Mouse (Mus musculus) layer of hippocampus, adult 18-20 months (tissue): ENCODE measurements at regions not wholly inside any gene's neighbourhood (a gene's known extent, or its start where the extent isn't known, plus 50 kb on each side); places are given as distances from the start of the nearest gene placed in this dataset.
A peak's percentile ranks its signal among the peaks of the same experiment; 100 is the strongest.
"Not testable (repeated sequence)": the region's sequence is repeated elsewhere in the genome, so short reads cannot be mapped to it uniquely, and the experiment has no call there.

Experiments
- DNase-seq, 2 experiments: peaks; one replicate each; pipeline ENCODE4 v3.0.0; 2022; ENCODE audit warnings: low spot score in 2 of 2

DNA sequence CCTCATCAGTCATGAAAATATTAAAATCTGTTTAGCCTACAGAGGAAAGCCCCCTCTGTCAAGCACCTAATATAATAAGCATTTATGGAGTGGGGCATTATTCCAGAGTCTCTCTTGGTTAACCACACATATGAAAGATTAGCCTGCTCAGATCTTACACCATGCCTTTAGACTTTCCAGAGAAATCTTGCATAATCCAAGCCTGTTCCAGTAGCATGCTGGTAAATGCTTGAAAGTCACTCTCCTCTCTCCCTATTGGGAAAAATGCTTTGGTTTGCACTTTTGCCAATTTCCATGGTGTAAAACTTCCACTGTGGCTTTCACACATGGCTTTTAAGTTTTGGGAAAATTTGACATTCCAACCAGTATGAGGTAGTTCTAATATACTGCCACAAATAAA, 192.1 kb upstream of the Tmc3 start:
- no peak for DNase-seq

DNA sequence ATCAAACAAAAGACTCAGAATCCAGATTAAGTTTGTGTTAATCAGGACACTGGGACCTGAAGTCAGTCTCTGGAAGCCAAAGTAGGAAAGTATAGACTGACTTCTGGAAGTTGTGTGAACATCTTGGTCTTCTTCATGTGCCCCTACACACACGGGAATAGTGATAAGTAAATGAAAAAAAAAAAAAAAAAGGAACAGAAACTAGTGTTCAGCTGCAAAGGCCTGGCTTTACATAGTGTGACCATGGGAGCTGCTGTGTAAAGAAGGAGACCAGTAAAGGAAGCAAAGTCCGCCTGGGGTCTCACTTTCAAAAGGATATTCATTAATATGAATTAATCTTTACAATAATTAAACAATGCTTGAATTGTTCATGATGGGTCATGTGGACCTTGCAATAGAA, 190.6 kb upstream of the Tmc3 start:
- no peak for DNase-seq

DNA sequence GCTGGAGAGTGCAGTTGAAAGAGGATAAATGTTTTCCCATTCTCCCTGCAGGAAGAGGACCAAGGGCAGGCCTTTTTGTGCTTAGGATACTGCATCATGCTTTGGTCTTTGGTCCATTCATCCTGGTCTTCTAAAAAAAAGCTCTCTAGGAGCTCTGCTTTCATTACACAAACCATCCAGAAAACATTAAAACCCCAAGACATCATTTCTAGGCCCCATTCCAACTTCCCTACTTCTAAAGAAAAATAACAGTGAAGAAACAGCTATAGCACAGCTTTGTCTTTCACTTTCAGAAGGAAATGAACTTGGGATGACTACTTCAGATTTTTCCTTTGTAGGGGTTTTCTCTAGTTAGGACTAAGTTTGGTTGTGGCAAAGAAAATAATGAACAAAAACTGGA, 185.1 kb upstream of the Tmc3 start:
- no peak for DNase-seq

DNA sequence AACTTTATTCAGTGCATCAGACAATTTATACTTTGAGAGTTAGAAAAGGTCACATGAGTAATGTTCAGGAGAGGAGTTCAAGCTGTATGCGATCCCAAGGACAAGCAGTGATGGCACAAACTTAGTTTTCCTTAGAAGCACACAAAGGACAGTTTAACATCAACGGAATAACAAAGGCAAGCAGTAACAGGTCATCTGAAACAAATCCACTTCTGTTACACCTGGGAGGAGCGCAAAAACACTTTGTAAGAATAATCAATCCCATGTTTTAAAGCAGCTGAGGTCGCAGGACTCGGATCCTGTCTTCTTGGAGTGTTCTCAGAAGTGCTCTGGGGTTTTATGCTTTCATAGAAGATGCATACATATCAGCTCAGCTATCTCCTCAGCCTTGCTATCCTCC, 183.7 kb upstream of the Tmc3 start:
- no peak for DNase-seq

DNA sequence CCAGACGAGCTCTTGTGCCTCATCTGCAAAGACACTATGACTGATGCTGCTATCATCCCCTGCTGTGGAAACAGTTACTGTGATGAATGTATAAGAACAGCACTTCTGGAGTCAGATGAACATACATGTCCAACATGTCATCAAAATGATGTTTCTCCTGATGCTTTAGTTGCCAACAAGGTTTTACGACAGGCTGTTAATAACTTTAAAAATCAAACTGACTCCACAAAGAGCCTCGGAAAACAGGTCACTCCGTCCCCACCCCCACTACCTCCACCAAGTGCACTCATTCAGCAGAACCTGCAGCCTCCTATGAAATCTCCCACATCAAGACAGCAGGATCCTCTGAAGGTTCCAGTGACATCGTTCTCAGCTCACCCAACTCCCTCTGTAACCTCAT, 172.0 kb upstream of the Tmc3 start:
- not testable (repeated sequence) for DNase-seq

DNA sequence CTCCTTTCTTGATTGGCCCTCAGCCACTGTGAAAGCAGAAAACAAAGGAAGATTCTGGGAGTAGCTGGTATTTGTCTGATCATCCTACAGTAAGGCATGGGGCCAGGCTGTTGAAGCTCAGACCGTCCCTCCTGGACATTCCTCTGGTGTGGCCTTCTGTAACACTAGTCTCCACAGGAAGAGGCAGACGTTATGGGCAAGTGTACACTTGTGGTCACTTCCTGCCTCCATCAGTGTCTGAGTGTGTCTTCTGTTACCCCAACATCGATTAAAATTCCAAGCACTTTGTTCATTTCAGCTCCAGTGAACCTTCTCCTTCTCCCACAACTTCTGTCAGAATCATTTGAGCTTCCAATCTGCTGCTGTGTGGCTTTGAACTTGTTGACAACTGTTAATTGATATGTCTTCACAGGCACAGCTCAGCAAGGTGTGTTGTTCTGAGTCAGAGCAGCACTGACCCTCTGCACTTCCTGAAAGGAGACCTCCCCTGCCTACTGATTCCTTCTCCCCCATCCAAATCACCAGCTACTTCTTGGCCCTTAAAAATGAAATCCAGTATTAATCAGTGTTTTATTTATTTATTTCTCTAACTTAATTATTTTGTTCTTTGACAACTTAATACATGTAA, 154.7 kb upstream of the Tmc3 start:
- no peak for DNase-seq

DNA sequence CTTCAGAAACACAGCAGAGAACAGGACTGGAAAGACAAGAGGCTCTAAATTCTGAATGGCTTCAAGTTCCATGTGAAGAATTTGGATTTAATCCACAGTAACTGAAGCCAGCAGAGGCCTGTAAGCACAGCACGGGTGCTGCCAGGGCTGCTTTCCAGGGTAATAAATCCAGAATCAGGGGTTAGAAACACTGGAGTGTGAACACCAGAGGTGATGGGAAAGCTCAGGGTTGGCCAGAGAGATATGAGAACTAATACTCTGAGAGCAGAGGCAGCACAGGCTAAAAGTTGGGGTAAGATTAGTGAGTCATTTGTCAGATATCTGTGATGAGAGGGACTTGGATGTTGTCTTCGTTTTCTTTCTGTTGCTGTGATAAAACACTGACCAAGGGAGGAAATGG, 153.6 kb upstream of the Tmc3 start:
- no peak for DNase-seq

DNA sequence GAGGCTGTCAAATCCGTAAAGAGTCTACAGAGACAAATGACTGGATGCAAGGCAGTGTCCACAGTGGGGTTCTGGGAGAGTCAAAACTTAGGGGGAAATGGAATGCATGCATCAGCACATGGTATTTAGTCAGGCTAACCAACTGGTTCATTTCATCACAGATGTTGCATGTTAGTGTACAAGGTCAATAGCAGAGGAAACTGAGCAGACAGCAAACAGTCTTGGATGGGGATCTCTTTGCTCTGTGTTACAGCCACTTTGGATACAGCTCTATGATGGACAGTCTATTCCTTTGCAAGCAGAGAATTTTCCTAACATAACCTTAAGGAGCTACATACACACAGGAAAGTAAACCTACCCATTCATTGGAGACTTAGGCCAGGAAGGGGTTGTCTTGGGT, 151.9 kb upstream of the Tmc3 start:
- no peak for DNase-seq

DNA sequence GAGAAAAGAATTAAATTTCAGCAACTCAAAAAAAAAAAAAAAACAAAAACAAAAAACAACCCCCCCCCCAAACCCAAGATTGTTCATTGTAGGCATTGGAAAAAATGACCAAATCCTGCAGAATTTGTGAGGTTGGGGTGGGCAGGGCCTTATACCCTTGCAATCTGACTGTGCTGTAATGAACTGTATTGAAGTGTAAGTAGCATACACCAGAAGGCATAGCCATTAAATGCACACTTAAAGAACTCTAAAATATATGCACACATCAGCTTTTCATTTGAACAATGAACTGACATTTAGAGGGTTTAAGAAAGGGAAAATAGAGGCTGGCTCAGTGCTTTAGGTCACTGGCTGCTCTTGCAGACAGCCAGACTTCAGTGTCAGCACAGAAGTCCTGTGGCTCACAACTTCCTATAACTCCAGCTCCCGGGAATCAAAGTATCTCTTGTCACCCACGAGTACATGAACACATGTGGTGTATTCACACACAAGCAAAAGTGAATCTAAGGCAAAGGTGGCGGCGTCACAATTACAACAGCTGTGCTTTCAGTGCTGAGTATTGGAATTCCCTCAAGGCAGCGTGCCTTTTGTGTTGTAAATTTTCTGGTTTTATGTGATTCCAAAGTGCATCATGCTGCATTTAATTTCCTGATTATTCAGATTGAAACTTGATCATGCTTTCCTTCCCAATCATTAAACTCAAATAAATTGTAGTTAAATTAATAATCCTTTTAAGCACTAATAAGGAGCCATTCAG, 150.6 kb upstream of the Tmc3 start:
- no peak for DNase-seq

DNA sequence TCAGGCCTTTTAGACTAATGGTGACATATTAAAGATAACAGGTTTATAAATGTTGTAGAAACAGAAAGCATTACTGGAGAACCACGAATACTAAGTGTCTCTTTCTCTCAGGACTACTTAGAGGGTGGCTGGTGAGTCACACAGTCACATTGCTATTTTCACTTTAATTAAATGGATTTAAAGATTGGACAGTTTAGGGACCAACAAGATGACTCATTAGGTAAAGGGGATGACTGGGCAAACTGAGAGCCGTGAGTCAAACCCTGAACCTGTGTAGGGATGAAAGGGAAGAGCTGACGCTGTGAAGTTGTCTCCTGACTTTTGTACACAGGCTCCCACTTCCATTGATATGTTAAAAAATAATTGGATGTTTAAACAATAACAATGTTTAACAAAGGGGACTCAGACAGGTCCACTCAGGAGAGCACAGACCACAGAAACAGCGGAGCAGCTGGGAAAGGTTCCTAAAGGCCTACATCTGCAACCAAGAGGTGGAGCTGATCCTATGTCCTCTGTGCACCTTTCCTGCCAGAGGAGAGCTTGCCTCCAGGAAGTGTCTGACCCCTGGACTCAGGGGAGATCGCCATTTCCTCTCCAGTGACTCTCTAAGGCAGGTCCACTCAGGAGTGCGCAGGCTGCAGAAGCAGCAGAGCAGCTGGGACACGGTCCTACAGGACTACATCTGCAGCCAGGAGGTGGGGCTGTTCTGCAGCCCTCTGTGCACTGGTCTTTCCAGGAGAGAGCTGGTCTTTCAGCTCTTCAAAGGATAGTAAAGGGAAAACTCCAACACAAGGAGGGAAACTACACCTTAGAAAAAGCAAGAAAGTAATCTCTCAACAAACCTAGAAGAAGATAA, 146.0 kb upstream of the Tmc3 start:
- DNase-seq: no peak

DNA sequence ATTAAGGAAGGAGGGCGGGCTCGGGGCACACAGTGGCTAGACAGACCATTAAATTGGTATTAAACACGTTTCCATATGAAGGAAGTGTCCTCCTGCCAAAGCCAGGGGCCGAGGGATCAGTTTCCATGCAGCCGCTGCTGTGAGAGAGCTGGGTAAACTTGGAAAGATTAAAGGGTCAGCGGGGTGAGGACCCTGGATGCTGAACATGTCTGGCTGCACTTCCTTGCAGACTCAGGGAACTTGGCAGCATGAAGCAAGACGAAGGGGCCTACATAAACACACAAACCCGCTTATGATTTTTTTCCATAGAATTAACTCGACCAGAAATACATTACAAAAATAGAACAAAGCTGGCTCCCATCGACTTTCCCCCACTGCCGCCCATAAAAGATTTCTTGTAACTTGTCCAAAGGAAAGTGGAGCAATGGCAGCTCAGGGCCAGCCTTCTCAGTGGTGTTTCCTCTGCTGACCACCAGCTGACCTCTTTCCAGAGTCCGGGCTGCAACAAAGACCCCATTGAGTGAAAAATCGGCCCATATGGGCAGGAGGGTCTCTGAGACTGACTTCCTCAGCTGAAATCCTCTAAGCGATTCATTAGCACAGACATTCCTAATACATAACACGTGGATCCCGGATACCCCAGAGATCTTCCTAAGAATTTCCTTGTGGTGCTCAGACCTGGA, 141.0 kb upstream of the Tmc3 start:
- no peak for DNase-seq

DNA sequence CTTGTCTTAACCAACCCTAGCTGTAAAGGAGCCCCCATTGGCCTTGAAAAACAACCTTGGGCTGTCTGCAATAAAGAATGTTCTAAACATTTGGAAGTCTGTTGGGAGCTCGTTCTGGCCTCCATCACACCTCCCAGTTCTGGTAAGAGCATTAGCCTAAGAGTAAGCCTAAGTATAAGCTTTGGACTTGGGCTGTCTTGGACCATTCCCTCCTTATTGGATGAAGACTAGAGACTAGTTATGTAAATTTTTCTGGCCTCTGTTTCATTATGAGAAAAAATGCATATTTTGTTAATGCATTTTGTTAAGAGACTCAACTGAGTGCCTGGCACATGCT, 140.5 kb upstream of the Tmc3 start:
- DNase-seq: no peak

DNA sequence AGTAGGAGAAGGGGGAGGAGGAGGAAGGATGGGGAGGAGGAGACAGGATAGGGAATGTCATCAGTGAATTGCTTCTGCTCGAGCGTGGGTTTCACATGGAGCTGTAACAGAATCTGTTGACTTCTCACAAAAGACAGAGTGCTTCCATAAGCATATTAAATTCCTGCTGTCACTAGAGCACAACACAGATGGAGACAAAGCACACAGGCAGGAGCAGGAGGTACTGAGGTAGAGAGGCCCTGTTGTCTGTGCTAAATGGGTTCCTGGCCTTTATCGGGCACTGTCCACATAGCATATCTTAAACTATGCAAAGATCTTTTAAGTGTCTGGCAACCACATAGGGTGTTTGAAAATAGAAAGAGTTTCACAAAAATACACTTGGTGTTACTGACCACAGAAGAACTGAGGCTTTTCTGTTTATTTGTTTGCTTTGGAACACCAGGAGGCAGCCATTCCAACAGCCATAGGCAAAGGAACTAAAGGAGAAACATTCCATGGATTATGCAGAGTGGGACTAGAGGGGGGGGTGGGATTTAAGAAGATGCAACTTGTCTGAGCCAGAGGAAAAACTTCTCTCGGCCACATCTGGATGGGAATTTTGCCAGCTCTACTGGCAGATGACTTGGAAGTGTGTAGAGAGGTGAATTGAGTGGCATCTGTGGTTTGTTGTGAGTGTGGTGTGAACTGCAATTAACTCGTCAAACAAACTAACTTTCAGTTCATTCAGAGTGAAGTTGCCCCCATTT, 139.4 kb upstream of the Tmc3 start:
- peak; percentile 45 to 78 for DNase-seq

DNA sequence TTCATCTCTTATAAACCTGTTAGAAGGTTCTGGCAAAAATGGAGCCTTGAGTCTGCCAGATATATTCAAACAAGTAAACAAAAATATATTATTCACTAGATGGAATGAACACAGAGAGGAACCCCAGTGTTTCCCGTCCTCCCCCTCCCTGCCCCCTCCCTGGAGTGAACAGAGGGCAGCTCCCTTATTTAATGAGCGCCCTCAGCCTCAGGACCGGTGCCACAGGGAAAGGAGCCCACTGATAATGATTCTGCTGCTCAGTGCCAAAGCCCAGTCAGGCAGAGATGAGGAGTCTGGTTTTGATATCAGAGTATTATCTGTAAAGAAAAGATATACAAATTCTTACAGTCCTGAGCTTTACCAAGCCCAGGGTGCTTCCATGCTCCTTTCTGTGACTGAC, 134.4 kb upstream of the Tmc3 start:
- no peak for DNase-seq

DNA sequence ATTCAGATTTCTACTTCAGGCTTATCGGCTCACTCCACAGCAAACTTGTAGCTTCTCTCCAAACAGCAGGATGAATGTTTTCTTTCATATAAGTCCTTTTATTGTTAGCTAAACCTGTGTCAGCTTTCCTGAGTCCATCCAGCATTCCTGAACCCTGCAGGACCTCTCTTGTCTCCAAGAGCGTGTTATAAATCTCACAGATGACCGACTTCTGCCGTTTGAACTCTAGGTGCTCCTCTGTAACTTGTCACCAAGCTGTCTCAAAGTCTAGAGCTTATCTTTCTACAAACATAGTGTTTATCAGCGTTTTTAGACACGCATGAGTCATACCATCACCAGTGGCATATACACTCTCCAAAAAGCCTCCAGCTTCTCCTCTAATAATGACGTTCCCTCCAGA, 132.4 kb upstream of the Tmc3 start:
- DNase-seq: no peak

DNA sequence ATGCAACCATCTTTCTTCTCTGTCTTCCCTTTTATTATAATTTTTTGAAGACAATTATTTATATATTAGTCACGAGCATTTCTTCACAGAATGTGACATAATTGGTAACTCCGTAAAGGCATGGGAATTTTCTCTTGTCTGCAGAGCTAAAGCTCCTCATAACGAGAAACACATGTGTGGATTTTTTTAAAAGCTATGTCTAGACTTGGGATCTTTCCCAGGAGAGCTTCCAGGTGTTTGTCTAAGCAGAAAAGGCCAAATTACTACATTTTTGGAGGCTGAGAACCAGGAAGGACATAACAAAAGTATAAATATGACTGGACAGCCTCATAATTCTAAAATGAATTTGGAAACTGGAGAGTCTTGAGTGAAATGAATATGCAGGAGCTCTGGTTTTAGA, 125.2 kb upstream of the Tmc3 start:
- no peak for DNase-seq

DNA sequence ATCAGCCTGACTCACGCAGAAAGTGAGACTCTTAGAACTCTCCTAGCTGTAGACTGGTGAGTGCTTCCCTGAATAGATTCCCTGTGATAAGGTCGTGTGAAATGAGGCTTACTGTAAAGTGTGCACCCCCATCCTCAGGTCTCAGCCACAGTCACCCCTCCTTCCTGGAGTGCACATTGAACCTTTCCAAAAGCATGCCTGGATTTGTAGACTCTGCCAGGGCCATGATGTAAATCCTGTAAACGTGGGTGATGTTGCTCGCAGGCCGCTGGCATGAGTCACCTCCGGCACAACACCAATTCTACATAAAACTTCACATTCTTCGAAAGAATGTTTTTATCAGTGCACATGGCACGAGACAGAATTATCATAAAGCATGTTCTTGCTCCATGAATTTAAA, 117.7 kb upstream of the Tmc3 start:
- no peak for DNase-seq

DNA sequence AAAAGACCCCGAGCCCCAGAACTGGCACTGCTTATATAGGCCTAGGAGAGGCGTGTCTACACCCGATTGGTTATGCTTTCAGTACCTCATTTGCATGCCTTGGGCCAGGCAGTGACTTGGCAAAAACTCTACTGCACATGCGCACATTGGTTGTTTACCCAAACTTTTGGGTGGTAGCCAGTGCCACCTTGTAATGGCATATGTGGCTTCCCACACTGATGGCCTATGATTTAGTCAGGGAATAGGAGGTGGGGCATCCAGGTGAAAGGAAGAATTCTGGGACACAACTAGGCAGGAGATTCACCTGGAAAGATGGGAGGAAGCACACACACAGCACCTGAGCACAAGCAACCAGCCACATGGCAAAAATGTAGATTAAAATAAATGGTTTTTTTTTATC, 114.9 kb upstream of the Tmc3 start:
- peak in 1 of 2 experiments; percentile 15 for DNase-seq

DNA sequence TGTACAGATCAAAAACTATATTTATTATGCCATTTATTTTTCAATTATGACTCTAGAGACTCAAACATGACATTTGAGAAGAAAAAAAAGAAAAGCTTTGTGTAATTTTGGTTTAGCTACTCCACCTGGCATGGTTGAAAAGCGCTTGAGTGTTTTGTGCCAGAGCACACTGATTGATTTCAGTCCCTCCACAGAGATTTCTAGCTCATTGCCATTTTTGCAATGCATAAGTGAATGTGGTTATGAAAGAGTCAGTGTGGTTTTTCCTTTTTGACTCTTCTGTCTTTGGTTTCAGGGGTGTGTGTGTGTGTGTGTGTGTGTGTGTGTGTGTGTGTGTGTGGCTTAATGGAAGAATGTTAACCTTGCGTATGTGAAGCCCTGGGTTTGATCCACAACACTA, 113.6 kb upstream of the Tmc3 start:
- no peak for DNase-seq

DNA sequence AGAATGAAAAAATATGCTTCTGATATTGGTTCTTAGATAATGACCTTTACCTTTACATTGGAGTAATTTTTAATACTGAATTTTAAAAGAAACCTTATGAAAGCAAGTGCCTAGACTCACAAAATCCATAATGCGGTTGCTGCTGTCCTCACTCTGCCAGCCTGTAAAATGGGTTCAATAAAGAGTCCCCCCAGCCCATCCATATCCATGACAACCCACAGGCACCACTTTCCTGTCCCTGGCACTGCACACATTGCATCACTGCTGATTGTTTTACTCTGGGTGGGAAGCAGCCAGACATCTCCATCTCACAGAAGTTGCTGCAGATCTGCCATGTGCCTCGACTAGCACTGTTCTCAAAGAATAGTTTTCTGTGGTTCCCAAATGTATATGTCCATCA, 110.3 kb upstream of the Tmc3 start:
- peak in 1 of 2 experiments; percentile 56 for DNase-seq

DNA sequence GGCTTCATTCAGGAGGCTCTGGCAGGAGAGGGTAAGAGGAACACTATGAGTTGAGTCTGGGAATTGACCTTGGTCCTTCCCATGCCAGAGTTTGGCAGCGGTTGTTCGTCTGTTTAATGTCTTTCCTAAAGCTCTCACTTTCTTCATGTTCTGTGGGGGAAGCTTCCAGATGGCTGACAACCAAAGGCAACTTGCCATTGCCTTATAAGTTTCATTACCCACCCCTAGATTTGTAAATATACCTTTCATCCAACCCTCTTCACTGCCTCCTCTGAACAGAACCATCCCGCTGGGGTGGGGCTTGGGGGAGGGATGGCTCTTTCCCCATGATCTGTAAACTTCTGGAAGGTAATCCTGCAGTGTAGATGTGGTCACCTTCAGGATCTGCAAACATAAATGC, 109.7 kb upstream of the Tmc3 start:
- no peak for DNase-seq
